Mouse (Mus musculus) thymus, postnatal 4 days (tissue): ENCODE data around the gene Pde4a.

Source experiments
- DNase-seq: peaks from one replicate; pipeline ENCODE4 v3.0.0; 2021

Pde4a gene

DNA sequence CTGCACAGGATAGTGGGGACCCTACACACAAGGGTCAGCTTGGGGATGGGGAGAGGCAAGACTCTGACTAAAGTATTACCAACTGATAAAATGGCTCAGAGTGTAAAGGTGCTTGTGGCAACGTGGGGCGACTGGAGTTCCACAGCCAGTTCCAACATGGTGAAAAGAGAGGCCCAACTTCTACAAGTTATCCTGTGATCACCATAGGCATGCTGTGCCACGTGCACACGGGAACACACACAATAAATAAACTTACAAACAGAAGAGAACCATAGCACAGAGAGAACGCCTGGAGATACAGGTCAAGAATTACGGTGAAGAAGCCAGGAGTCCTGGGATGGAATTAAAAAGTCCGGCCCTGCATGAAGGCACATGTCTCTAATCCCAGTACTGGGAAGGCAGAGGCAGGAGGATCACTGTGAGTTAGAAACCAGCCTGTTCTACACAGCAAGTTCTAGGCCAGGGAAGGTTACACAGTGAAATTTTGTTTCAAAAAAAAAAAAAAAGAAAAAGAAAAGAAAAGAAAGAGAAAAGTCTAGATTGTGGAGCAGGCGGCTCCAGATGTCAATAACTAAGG is 16.3 kb upstream of the Pde4a start:
- no peak for DNase-seq

DNA sequence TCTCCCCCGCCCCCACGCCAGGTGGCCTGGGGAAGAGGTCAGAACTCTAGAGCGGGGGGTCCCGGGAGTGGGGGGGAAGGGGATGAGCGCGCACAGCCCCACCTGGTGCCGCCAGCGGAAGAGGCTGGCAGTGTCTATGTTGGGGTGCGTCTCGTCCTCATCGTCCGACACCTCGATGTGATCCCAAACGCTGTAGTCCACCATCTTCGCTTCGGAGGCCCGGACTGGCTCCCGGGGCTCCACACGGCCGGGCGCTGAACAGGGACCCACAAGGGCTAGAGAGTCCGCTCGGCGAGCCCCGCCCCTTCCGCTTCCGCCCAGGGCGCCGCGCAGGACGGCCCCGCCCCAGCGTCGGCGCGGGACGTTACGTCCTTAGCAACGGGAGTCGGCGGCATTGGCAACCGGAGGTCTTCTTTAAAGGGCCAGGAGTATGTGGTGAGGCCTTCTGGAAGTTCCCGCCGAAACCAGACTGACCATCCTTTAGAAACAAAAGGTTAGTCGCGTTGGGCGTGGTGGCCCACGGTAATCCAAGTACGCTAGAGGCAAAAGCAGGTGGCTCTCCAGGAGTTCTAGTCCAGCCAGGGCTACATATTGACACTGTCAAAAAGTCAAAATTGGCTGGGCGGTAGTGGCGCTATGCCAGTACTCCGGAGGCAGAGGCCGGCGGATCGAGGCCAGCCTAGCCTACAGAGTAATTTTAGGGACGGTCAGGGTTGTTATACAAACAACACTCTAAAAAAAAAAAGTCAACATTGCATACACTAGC is 15.7 kb upstream of the Pde4a start, which contains the start of gene Cdc37:
TSS of gene Cdc37 (minus strand) at position 329 of the 766 bp plus-strand sequence.
- peak; percentile 96 for DNase-seq

DNA sequence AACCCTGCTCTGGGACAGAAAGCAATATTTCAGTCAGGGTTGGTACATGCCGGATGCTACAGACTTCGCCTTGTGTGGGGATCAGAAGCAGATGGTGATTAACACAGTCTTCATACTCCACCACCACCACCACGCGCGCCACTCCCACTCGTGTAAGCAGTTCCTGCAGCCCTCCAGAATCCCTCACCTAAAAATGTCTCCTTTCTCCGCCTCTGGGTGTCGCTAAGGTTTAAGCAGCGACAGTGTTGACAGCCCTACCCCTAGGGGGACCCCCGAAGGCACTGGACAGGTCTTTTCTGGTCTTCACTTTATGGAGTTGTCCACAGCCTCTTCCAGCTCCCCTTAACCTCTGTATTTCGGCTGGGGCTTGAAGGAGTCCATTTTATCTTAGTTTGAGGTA is 12.8 kb upstream of the Pde4a start:
- DNase-seq, result peak; percentile 74

DNA sequence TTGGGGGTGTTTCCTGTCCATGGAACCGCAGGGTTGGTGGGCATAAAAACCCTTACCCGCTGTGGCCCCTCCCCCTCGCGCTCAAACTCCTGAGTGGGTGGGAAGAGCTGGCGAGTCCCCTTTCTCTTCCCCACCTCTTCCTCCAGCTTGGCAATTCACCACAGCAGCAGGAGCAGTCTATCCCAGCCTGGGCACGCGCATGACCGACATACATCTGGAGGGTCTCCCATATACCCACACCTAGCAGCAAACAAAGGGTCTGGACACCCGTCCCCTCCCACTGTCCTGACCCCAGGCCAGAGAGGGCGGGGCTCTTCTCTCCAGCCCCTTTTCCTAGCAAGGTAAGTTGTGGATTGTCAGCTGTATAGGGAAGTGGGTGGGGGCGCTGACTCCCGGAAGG is 12.2 kb upstream of the Pde4a start:
- peak; percentile 53 for DNase-seq

DNA sequence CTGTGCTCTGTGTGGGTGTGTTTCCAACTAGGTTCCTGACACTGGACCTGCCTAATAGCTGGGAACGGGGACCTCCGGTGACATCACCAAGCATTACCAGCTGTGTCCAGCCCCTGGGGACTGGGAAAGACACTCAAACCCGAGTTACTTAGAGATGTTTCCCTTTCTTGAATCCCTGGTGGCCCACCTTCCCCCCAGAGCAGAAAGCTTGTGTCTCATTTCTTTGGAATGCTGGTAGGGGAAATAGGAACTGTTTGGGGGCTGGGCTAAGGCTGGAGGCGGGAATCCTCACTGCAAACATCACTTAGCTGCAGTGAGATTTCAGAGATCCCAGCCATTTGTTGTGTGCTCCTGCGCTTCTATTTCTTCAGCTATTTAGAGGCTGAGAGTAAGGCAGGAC is 11.7 kb upstream of the Pde4a start:
- no peak for DNase-seq

DNA sequence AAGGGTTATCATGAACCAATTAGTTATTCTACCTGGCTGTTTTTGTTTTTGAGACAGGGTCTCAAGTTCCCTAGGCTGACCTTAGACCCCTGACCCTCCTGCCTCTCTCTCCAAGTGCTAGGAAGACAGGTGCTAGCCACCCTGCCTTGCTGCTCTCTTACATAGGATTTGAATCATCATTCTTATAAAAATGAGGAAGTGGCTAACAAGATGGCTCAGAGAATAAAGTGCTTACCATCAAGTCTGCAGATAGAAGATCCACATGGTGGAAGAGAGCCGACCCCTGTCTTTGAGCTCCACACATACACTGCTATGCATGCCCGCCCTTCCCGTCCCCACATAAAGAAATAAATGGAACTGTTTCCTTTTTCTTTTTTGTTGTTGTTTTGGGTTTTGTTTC is 10.7 kb upstream of the Pde4a start:
- no peak for DNase-seq

DNA sequence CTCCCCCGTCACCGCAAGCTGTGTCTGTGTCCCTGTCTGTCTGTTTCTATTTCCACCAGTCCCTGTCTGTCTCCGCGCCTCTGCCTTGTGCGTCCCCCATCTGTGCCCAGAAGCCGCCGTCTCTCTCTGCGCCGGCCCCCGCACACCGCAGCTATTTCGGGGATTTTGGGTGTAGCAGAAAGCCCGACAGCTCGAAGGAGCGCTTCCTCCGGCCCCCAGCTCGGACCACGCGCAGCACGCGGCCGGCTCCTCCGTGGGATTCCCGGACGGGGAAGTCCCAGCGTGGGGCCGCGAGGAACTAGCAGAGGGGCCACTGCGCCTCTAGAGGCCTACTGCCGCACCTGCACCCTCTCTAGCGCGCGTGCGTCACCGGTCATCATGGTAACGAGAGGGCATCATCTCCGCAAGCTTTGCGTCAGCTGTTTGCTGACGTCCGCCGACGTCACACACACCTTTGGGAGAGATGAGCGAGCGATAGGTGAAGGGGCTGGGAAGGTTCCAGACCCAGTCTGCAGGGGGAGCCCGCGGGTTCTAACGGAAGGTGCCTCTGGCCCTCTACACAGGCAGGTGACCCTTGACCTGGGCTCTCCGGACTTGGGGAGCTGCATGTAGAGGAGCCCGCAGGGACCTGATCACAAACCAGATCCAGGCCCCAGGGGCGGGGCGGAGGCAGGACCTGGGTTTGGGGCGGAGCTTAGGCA is 4.2 kb upstream of the Pde4a start:
- DNase-seq, result peak; percentile 89

DNA sequence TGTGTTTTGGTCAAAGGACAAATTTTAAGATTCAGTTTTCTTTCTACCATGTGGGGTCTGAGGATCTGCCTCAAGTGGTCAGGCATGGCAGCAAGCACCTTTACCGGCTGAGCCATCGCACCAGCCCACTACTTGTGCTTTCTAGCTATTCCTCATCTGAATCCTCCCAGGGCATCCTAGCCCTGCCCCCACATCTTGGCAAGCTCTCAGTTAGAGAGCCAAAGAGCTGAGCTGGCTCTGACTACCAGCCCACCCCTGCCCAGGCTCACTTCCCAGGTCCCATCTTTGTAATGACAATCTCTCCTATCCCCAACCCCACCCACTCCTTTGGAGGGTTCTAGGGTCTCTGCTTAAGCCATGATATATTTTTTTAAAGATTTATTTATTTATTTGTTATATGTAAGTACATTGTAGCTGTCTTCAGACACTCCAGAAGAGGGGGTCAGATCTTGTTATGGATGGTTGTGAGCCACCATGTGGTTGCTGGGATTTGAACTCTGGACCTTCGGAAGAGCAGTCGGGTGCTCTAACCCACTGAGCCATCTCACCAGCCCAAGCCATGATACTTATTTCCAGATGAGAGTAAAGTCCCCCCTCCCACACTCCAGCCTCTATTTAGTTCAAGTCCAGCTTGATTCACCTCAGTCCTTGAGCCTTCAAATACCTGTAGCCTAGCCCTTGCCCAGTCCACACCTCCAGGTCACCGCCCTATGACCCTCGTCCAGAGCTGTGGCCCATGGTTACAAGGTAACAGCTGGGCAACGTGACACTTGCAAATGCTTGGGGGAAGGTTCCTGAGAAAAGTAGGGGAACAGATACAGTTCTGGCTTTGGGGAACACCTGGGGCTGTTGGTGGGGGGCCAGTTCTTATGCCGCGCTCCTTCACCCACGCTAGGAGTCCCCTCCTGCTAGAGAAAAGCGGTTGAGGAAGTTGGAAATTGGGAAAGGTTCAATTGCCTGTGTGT is 2.1 kb upstream of the Pde4a start:
- DNase-seq, result no peak

DNA sequence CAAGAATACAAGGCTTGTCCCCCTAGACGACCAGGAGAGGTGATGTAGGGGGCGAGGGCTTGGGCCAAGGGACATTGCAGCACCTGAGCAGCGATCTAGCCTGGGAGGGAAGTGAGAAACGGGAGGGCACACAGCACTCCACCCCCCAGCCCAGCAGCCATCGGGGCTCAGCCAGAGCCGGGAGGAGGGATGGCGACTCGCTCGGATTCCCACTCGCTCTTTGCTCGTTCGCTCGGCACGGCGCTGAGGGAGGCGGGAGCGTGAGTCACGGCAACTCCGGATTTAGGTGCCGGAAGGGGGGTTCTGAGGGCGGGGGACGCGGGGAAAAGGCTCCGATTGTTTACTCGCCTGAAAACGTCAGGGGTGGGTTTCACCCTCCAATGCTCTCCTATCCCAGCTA is 1.4 kb upstream of the Pde4a start:
- DNase-seq, result peak; percentile 61

DNA sequence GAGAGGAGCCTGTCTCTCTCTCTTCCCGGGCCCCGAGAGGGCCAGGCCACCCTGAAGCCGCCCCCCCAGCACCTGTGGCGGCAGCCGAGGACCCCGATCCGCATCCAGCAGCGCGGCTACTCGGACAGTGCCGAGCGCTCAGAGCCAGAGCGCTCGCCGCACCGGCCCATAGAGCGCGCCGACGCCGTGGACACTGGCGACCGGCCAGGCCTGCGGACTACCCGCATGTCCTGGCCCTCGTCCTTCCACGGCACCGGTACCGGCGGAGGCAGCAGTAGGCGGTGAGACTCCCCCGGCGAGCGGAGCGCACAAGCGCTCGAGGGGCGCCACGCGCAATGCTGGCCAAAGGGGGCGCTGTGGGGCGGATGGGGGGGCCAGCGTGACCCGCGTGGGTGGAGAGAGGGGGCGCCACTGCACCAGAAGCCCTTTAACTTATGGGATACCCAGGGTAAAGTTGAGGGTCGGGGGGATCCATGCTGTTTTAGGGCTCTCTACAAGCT is 488 bp downstream of the Pde4a start:
- DNase-seq, result peak; percentile 89

DNA sequence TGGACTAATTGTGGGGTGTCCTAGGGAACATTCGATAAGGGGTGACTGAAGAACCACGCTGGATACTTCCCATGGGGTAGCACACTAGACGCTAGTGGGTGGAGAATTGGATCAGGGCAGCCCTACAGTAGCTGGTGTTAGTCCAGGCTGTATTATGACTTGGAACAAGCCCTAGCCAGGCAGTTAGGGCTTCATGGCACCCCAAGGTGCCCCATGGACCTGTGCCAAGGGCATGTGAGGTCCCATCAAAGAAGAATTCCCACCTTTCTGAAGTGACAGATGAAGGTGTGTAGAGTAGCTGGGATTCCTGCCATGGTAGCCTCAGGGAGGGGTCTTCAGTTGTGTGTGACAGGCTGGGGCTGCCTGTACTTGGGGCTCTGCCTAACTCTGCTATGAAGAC is 1.0 kb downstream of the Pde4a start:
- no peak for DNase-seq

DNA sequence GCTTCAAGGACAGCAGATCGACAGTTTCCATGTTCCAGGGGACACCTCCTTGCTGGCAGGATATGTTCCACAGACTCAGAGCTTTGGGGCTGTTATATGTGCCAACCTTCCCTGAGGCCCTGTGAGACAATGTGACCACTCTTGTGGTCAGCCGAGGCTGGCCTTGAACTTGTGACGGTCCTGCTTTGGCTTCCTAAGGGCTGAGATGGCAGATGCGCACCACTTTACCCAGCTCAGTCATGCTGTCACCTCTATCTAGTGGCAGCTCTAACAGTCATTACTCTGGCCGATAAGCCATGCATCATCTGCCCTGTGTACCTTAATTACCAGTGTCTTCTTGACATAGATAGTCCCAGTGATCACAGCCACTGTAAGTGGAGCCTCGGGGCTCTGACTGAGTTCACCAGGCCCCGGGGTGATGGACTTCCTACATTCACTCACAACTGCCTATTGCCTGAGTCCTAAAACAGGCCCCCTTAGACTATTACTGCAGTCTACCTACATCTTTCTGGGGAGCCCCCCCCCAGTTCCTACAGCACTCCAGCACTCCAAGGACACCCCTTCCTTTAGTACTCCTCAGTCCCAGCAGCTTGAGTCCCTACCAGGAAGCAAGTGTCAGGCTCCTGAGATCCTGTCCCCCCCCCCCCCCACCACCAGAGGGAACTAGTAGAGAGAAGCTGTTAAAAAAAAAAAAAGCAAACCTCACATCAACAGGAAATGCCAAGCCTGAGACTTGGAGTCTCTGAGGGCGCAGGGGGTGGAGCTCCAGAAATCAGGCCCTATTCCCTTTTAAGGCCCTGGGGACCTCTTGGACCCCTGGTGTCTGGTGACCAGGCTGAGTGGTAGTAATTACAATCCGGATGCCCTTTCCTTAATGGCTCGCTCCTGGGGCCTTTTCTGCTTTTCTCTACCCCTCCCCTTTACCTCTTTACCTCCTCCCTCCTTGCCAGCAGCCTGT is 1.9 kb downstream of the Pde4a start:
- DNase-seq, result peak; percentile 61

DNA sequence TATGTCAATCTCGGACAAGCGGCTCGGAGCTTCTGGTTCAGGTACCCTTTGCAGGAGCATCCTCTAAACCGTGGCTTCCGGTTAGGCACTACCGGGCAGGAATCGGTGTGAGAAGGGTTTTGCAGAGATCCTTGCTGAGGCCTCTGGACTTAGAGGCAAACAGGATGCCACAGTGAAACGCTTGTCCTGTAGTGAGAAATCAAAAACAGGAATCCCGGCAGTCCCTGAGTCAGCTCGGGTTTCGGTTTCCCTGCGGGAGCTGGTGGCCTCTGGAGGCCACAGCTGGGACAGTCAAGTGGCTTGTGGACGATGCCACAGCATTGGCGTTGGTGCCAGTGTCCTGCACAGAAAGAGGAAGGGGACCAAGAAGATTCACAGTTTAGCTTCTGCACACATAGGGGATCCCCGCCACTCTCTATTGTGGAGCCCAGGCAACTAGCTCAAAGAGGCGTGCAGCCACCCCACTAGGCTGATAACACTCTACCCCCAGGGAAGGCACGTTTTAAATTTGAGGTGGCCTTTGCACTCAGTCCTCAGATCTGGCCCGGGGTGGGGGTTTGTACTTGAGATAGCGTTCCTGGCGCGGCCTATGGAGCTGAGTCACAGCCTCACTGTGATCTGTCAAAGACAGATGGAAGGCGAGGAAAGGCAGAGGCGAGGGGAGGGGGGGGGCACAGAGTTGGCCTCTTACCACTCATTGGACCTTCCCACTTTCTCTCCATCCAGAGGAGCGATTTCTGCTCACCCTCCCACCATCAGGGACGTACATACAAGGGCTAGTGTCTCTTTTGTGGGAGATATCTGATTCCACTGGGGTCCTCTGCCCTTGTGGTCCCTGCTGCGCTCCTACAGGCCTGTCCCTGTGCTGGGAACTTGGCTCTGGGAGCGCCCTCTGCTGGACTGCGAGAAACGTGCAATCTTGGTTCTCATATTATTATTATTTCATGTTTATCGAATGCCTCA is 2.9 kb downstream of the Pde4a start:
- DNase-seq, result peak; percentile 92

DNA sequence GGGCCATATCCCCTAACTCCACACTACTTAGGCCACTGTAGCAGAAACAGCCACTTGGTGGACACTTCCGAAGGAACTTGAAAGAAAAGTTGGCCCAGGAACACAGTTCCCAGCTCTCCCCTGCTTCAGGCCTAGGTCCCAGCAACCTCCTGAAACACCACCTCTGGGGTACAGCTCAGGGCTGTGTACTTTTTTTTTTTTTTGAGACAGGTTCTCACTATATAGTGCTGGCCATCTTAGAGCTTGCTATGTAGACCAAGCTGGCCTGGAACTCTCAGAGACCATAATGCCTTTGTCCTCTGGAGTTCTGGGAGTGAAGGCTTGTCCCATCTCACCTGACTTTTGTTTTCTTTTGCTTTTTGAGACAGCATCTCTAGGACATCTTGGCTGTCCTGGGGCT is 3.6 kb downstream of the Pde4a start:
- no peak for DNase-seq

DNA sequence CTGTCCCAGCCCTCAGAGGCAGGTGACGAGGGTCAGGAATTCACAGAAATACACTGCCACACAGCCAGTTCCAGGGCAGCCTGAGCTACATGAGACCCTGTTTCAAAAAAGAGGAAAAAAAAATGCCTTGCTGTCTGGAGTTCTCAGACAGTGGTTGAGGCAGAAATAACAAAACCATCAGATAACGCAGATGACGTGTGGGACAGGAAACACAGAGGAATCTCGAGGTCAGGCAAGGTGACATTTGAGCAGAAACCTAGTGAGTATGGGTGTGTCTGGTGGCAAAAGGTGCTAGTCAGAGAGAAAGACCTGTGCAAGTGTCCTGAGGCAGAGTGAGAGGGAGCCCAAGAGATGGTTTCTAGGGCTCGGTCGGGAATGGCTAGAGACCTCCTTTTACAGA is 6.8 kb downstream of the Pde4a start:
- DNase-seq, result no peak

DNA sequence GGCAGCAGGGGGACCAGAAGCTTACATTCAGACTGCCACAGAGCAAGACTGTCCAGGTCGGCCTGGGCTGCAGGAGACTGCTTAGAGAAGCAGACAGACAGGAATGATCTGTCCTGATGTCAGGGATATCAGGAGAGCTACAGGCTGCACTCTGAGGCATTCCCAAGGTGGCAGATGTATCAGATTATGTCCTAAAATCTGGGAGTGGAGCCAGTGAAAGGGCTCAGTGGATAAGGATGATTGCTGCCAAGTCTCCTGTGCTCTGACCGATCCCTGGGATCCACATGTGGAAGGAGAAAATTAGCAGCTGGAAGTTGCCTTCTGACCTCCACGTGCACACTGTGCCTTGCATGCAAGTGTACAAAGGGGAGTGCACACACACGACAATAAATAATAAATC is 14.9 kb downstream of the Pde4a start:
- no peak for DNase-seq

DNA sequence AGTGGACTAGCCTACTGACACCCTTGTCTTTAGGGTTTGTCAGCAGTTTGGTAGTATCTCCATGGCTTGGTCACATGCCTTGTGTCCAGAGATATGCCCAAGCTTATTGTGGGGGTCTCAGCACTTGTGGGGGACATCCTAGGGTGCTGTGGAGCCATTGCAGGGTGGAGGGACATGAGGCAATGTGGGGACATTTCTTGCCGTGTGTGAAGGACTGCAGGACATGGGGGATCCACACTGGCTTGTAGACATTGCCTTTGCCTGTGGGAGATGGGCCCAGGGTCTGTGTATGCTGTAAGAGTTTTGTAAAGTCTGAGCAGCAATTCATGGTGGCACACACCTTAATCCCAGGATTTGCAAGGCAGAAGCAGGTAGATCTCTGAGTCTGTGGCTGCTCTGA is 15.3 kb downstream of the Pde4a start:
- no peak for DNase-seq

DNA sequence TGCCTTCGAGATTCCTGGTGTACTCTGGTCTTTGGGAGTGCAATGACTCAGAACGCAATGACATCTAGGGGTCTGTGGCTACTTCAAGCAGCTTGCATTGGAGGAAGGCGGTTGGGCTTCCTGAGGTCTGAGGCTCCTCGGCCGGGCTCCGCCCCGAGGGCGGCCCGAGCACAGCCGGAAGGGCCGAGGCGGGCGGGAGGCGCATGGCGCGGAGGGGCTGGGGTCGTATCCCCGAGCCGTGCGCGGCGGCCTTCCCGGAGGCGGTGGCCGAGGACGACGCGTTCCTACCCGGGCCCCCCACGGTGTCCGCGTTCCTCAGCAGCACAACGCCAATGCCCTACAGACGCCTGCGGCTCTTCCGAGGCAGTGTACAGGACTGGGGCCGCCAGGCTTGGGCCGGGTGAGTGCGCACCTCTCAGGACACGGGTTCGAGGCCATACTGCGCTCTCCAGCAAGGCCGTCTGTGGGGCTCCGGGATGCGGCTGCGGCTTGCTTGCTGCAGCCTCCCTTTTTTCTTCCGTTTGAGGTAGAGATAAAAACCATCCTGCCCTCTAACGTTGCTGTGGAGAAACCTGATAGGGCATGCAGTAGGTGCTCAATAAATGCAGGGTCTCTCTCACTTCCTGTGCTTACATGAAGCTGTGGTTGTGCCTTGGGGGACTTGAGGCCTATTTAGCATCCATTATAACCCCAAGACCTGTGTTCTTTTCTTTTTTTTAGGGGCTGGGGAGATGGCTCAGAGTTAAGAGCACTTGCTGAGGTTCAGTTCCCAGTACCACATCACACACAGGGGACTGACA is 16.1 kb downstream of the Pde4a start:
- peak; percentile 27 for DNase-seq

DNA sequence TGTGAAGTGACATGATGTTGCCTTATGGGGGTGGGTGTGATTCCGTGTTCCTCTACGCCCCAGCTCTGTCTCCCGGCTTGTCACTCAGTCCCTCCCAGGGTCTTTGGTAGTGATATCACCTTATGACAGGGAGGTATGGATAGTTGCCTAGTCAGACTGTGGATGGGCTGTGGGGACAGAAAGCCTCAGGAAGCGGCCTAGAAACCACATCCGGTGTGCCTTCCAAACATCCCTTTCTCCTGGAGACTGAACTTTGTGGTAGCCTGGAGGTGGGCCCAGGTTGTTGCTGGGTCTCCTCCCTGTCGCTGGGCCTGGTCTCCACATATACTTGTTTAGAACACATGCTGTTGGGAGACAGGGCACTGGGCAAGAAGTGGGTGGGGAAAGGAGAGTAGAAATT is 17.9 kb downstream of the Pde4a start:
- DNase-seq, result peak; percentile 29
